Mouse (Mus musculus): ENCODE data around the gene Zfp967.
"Not testable (repeated sequence)": the region's sequence is repeated elsewhere in the genome, so short reads cannot be mapped to it uniquely, and the experiment has no call there.

Zfp967 gene

DNA sequence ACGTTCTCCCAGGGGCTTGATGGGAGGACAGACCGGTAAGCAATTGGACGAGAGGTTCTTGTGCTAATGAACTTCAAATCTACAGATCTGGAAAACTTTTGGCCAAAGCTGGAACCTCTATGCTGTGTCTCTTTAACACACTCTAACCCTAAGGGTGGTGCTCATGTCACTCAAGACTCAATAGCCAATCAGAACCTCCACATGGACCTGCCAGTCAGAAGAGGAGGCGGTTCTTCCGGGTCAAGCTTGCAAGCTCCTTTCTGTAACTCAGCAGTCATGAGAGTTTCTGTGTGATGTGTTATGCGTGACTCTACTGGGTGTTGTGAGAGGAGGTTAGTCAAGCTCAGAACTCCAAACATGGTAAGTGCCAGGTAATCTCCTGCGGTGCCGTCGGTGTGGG lies at the start of gene Zfp967:
TSS of gene Zfp967 (plus strand) at position 301 of the 400 bp plus-strand sequence.
- DNase-seq (ENCODE audit: low spot score in 2 of 2) = not testable (repeated sequence)

DNA sequence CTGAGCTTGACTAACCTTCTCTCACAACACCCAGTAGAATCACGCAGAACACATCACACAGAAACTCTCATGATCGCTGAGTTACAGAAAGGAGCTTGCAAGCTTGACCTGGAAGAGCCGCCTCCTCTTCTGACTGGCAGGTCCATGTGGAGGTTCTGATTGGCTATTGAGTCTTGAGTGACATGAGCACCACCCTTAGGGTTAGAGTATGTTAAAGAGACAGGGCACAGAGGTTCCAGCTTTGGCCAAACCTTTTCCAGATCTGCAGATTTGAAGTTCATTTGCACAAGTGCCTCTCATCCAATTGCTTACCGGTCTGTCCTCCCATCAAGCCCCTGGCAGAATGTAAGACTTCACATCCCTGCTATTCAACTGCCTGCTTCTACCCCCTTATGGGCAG lies 34.2 kb upstream of the Zfp967 start, which contains the start of gene Gm14434:
TSS of gene Gm14434 (minus strand) at position 101 of the 400 bp plus-strand sequence.
- not testable (repeated sequence) for DNase-seq (ENCODE audit: low spot score in 2 of 2)

Data from frontal cortex, postnatal 25 days (tissue).